In the genomic region with DNA sequence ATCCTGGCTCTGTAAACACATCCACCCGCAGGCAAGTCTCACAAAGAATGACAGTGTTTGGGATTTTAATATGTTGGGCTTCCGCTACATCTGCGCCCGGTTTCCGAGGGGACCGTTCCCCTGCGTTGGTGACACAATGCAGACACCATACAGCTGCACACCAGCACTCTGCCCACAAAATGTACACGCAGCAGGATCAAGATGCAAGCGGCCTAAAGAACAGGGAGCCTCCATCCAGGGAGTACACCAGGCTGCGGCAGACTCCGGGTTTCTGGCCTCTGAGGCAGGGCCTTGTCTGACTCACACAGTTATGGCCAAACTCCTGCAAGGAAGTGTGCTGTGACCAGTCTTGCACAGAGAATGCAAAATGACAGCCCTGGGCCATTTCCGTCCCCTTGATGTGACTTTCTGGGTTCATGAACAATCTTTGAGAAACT, we compare ENCODE assay signal across 8 mouse cellular contexts. TPM values are rescaled to one million over a fixed set of nuclear protein-coding genes. Genes with fewer than 3 reads are reported as not detected.
DNase-seq lines count a peak whose midpoint lies in the region; ATAC-seq and TF ChIP-seq lines count a peak whose summit lies in the region.

No protein-coding gene starts in this region.

- intact Hi-C loops in left cerebral cortex, adult 2 months (cut with DNase I) = no loop called here
- intact Hi-C loops in left cerebral cortex, postnatal 10 days (cut with DNase I) = no loop called here

- H3K4me3 ChIP-seq in left cerebral cortex, adult 2 months = no peak overlapping the region
- no peak overlapping the region for H3K4me3 ChIP-seq in hindbrain, embryonic 12.5 days
- H3K4me3 ChIP-seq in liver, embryonic 13.5 days (replicated peaks) = no peak overlapping the region

- ATAC-seq in hindbrain, embryonic 12.5 days (ENCODE audit: low FRiP score) = no peak
- ATAC-seq in liver, embryonic 13.5 days (ENCODE audit: low read depth) = no peak

- no peaks in the 10 kb centered on the region for H3K27me3 ChIP-seq in hindbrain, embryonic 12.5 days
- no peaks in the 10 kb centered on the region for H3K27me3 ChIP-seq in liver, embryonic 13.5 days

- H3K27ac ChIP-seq in left cerebral cortex, adult 2 months = peak overlapping the region; percentile 84
- peak overlapping the region; percentile 86 for H3K27ac ChIP-seq in hindbrain, embryonic 12.5 days
- peak overlapping the region; percentile 24; the same call in 1 of the 2 replicates for H3K27ac ChIP-seq in liver, embryonic 13.5 days

- 0 out of 2 replicates have a peak overlapping the region, but pooled peaks have one; percentile 9 for H3K4me2 ChIP-seq in hindbrain, embryonic 12.5 days (replicated peaks)
- no peak overlapping the region for H3K4me2 ChIP-seq in liver, embryonic 13.5 days

- 35% methylated on average over 12 of the region's 12 CpGs for WGBS in hindbrain, embryonic 12.5 days
- WGBS in liver, embryonic 13.5 days (ENCODE audit: insufficient replicate concordance) = 84% methylated on average over 12 of the region's 12 CpGs

- no peak for TF ChIP-seq CTCF in left cerebral cortex, adult 2 months (IDR thresholded peaks at IDR 0.05)

- peaks cover 71% of the 10 kb centered on the region for H3K4me1 ChIP-seq in hindbrain, embryonic 12.5 days
- peaks cover 80% of the 10 kb centered on the region for H3K4me1 ChIP-seq in liver, embryonic 13.5 days (replicated peaks)

- peak; percentile 38 to 42 for DNase-seq in left cerebral cortex, adult 2 months (ENCODE audit: extremely low spot score in 1 of 2, low spot score in 2 of 2)
- no peak for DNase-seq in left cerebral cortex, postnatal 10 days (ENCODE audit: extremely low spot score in 1 of 2, low spot score in 2 of 2)
- peak; percentile 69 for DNase-seq in cerebellum, postnatal 25 days
- no peak for DNase-seq in liver, embryonic 13.5 days
- no peak for DNase-seq in right cerebral cortex, postnatal 25 days
- no peak for DNase-seq in yolk sac, embryonic 10.5 days (ENCODE audit: low spot score)
- DNase-seq in left cerebral cortex, adult 8-10 months (ENCODE audit: low spot score in 2 of 2) = no peak

- no peak overlapping the region for H3K9ac ChIP-seq in hindbrain, embryonic 12.5 days
- H3K9ac ChIP-seq in liver, embryonic 13.5 days = no peak overlapping the region

- H3K9me3 ChIP-seq in hindbrain, embryonic 12.5 days (replicated peaks) = no peaks in the 10 kb centered on the region
- no peaks in the 10 kb centered on the region for H3K9me3 ChIP-seq in liver, embryonic 13.5 days (replicated peaks)

- H3K36me3 ChIP-seq in hindbrain, embryonic 12.5 days = peaks cover 17% of the 10 kb centered on the region
- H3K36me3 ChIP-seq in liver, embryonic 13.5 days = peaks cover 85% of the 10 kb centered on the region

RNA-seq across cellular contexts. Expression of a gene that starts 31.8 kb away (rescaled TPM):
- 100 to 1,000 TPM; 182 to 188 TPM for total RNA-seq in left cerebral cortex, adult 2 months (2021)
- total RNA-seq in left cerebral cortex, postnatal 10 days (2021) = 100 to 1,000 TPM; 101 to 104 TPM
- 71.8 and 72.1 TPM in 2 replicates for polyA plus RNA-seq in hindbrain, embryonic 12.5 days (2016; fragmentation: Nextera tagmentation; extraction: Ambion mirVana)
- 26.5 and 28.3 TPM in 2 replicates for polyA plus RNA-seq in liver, embryonic 13.5 days (2015; fragmentation: Nextera tagmentation; extraction: Ambion mirVana)
- total RNA-seq in left cerebral cortex, adult 8-10 months (2022) = 100 to 1,000 TPM; 105 to 132 (median 130) TPM

Comparison
In these comparisons a context has a peak if more than half of its experiments do, and no peak if none do; other contexts are left out.
1. DNase-seq: peak in left cerebral cortex, adult 2 months (2 of 2) and cerebellum, postnatal 25 days (2 of 2); none in left cerebral cortex, postnatal 10 days (0 of 2), liver, embryonic 13.5 days (single experiment), right cerebral cortex, postnatal 25 days (single experiment), yolk sac, embryonic 10.5 days (single experiment) and left cerebral cortex, adult 8-10 months (0 of 2).
2. H3K27ac ChIP-seq: peak in every context shown above with its lines; median percentile 86 in hindbrain, embryonic 12.5 days; 84 in left cerebral cortex, adult 2 months; 24 in liver, embryonic 13.5 days.